Mouse (Mus musculus): ENCODE measurements around the gene Dhcr7. TPM values are rescaled to one million over a fixed set of nuclear protein-coding genes. Genes with fewer than 3 reads are reported as not detected.
A peak's percentile ranks its signal among the peaks of the same experiment; 100 is the strongest.

Gene Dhcr7
- polyA plus RNA-seq, 1 experiment from 2014 or later: 88.8 TPM

GRCm38 (mm10) chr7:143798783-143799182, 24.2 kb upstream of the Dhcr7 start:
- ATAC-seq (replicated peaks; ENCODE audit: low FRiP score) (no peak), DNase-seq (ENCODE audit: low spot score) (no peak)
- no peak overlapping the region for H3K4me2 ChIP-seq (ENCODE audit: low read depth, low read length, severe bottlenecking)
- no peak overlapping the region for H3K9ac ChIP-seq (ENCODE audit: low read length)
- H3K4me1 ChIP-seq (replicated peaks; ENCODE audit: control insufficient read depth, insufficient read depth, low read length): no peaks in the 10 kb centered on the region
- WGBS: 90% methylated on average over 4 of the region's 4 CpGs
- H3K36me3 ChIP-seq (ENCODE audit: control insufficient read depth, insufficient read depth, low read length): no peaks in the 10 kb centered on the region; the same call in none of the 2 replicates
- H3K27me3 ChIP-seq (ENCODE audit: control insufficient read depth, insufficient read depth, low read length): no peaks in the 10 kb centered on the region
- H3K27ac ChIP-seq (ENCODE audit: low read depth, low read length): no peak overlapping the region
- H3K4me3 ChIP-seq (ENCODE audit: low read depth, low read length): no peak overlapping the region
- no peaks in the 10 kb centered on the region for H3K9me3 ChIP-seq (ENCODE audit: control insufficient read depth, low read length)

DNA sequence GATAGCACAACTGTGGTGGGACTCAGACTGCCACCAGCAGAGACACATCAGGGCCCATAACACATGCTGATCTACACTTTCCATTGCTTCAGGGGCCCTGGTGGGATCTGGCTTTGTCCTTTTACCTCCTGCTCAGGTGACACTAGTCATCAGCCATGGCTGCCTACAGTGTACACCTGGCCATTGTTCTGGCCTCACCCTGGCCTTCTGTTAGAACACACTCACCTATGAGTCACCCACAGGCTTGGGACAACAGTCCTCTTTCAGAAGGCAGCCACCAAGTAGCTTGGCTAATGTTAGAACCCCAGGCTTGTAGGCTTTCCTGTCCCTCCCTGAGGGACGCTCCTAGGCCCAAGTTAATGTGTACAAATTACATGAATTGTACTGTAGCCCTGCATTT, 22.2 kb upstream of the Dhcr7 start:
- H3K4me1 ChIP-seq (replicated peaks; ENCODE audit: control insufficient read depth, insufficient read depth, low read length): no peaks in the 10 kb centered on the region
- DNase-seq (ENCODE audit: low spot score) (no peak), ATAC-seq (replicated peaks; ENCODE audit: low FRiP score) (no peak)
- no peak overlapping the region for H3K4me2 ChIP-seq (ENCODE audit: low read depth, low read length, severe bottlenecking)
- no peaks in the 10 kb centered on the region for H3K27me3 ChIP-seq (ENCODE audit: control insufficient read depth, insufficient read depth, low read length)
- H3K9me3 ChIP-seq (ENCODE audit: control insufficient read depth, low read length): no peaks in the 10 kb centered on the region
- H3K9ac ChIP-seq (ENCODE audit: low read length): no peak overlapping the region
- H3K4me3 ChIP-seq (ENCODE audit: low read depth, low read length): no peak overlapping the region
- WGBS: 95% methylated on average over 1 of the region's 1 CpGs
- H3K27ac ChIP-seq (ENCODE audit: low read depth, low read length): no peak overlapping the region
- H3K36me3 ChIP-seq (ENCODE audit: control insufficient read depth, insufficient read depth, low read length): no peaks in the 10 kb centered on the region; the same call in none of the 2 replicates

- Histone ChIP-seq H3K4me1 (replicated peaks; ENCODE audit: control insufficient read depth, insufficient read depth, low read length) (no peaks in the 10 kb centered on the region), H3K4me2 (ENCODE audit: low read depth, low read length, severe bottlenecking) (no peak overlapping the region), H3K36me3 (ENCODE audit: control insufficient read depth, insufficient read depth, low read length) (no peaks in the 10 kb centered on the region; the same call in none of the 2 replicates), H3K4me3 (ENCODE audit: low read depth, low read length) (no peak overlapping the region), H3K27ac (ENCODE audit: low read depth, low read length) (no peak overlapping the region), H3K9me3 (ENCODE audit: control insufficient read depth, low read length) (no peaks in the 10 kb centered on the region), H3K9ac (ENCODE audit: low read length) (no peak overlapping the region), H3K27me3 (ENCODE audit: control insufficient read depth, insufficient read depth, low read length) (no peaks in the 10 kb centered on the region)
- 91% methylated on average over 8 of the region's 8 CpGs for WGBS
- DNase-seq (ENCODE audit: low spot score) (no peak), ATAC-seq (replicated peaks; ENCODE audit: low FRiP score) (no peak)
Measured at GRCm38 (mm10) chr7:143801195-143802065, 21.5 kb upstream of the Dhcr7 start.

GRCm38 (mm10) chr7:143805199-143805624, 17.7 kb upstream of the Dhcr7 start:
- WGBS: 74% methylated on average over 5 of the region's 5 CpGs
- no peak for DNase-seq (ENCODE audit: low spot score)

DNA sequence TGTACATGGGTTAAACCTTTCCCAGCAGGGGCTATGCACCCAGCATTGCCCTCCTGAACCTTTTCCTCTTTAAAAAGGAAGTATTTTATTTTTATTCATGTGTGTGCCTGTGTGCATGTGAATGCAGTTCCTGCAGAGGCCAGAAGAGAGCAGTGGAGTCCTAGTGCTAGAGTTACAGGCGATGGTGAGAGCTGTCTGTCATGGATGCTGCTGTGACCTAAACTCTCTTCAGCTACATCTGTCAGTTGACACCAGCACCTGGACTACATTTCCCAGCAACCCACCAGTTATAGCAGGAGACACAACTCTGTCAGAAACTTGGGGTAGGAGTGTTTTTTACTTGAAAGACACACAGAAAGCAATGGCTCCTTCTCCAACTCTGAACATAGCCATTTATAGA, 14.0 kb upstream of the Dhcr7 start:
- Histone ChIP-seq H3K9me3 (ENCODE audit: control insufficient read depth, low read length) (no peaks in the 10 kb centered on the region), H3K27ac (ENCODE audit: low read depth, low read length) (no peak overlapping the region), H3K4me2 (ENCODE audit: low read depth, low read length, severe bottlenecking) (no peak overlapping the region), H3K4me1 (replicated peaks; ENCODE audit: control insufficient read depth, insufficient read depth, low read length) (no peaks in the 10 kb centered on the region), H3K27me3 (ENCODE audit: control insufficient read depth, insufficient read depth, low read length) (no peaks in the 10 kb centered on the region), H3K9ac (ENCODE audit: low read length) (no peak overlapping the region), H3K36me3 (ENCODE audit: control insufficient read depth, insufficient read depth, low read length) (no peaks in the 10 kb centered on the region; the same call in 1 of the 2 replicates), H3K4me3 (ENCODE audit: low read depth, low read length) (no peak overlapping the region)
- ATAC-seq (replicated peaks; ENCODE audit: low FRiP score) (no peak), DNase-seq (ENCODE audit: low spot score) (no peak)
- WGBS: 56% methylated on average over 1 of the region's 1 CpGs

More at GRCm38 (mm10) chr7:143805199-143805624, 17.7 kb upstream of the Dhcr7 start:
- no peak for ATAC-seq (replicated peaks; ENCODE audit: low FRiP score)
- no peaks in the 10 kb centered on the region for H3K9me3 ChIP-seq (ENCODE audit: control insufficient read depth, low read length)
- H3K4me3 ChIP-seq (ENCODE audit: low read depth, low read length): no peak overlapping the region
- no peak overlapping the region for H3K9ac ChIP-seq (ENCODE audit: low read length)
- H3K27ac ChIP-seq (ENCODE audit: low read depth, low read length): no peak overlapping the region
- H3K36me3 ChIP-seq (ENCODE audit: control insufficient read depth, insufficient read depth, low read length): no peaks in the 10 kb centered on the region; the same call in 1 of the 2 replicates
- no peaks in the 10 kb centered on the region for H3K4me1 ChIP-seq (replicated peaks; ENCODE audit: control insufficient read depth, insufficient read depth, low read length)
- no peaks in the 10 kb centered on the region for H3K27me3 ChIP-seq (ENCODE audit: control insufficient read depth, insufficient read depth, low read length)
- no peak overlapping the region for H3K4me2 ChIP-seq (ENCODE audit: low read depth, low read length, severe bottlenecking)

DNA sequence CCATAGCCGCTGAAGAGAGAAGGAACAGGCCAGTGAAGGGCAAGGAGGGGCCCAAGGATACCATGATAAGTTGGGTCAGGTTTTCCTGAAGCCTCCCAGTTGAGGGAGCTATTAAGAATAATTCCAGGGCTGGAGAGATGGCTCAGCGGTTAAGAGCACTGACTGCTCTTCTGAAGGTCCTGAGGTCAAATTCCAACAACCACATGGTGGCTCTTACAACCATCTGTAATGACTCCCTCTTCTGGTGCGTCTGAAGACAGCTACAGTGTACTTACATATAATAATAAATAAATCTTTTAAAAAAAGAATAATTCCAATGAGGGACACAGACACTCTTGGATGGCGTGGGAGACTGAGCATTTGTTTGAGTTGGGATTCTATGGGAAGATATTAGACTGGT, 3.7 kb upstream of the Dhcr7 start:
- no peaks in the 10 kb centered on the region for H3K36me3 ChIP-seq (ENCODE audit: control insufficient read depth, insufficient read depth, low read length)
- ATAC-seq (replicated peaks; ENCODE audit: low FRiP score): no peak
- H3K4me1 ChIP-seq (replicated peaks; ENCODE audit: control insufficient read depth, insufficient read depth, low read length): no peaks in the 10 kb centered on the region; the same call in 1 of the 2 replicates
- 86% methylated on average over 4 of the region's 4 CpGs for WGBS
- H3K9ac ChIP-seq (ENCODE audit: low read length): no peak overlapping the region
- DNase-seq (ENCODE audit: low spot score): no peak
- H3K27me3 ChIP-seq (ENCODE audit: control insufficient read depth, insufficient read depth, low read length): no peaks in the 10 kb centered on the region
- H3K27ac ChIP-seq (ENCODE audit: low read depth, low read length): no peak overlapping the region
- H3K4me2 ChIP-seq (ENCODE audit: low read depth, low read length, severe bottlenecking): no peak overlapping the region
- H3K4me3 ChIP-seq (ENCODE audit: low read depth, low read length): no peak overlapping the region
- no peaks in the 10 kb centered on the region for H3K9me3 ChIP-seq (ENCODE audit: control insufficient read depth, low read length)

- H3K4me2 ChIP-seq (ENCODE audit: low read depth, low read length, severe bottlenecking): no peak overlapping the region
- no peaks in the 10 kb centered on the region for H3K9me3 ChIP-seq (ENCODE audit: control insufficient read depth, low read length)
- no peaks in the 10 kb centered on the region; the same call in 1 of the 2 replicates for H3K4me1 ChIP-seq (replicated peaks; ENCODE audit: control insufficient read depth, insufficient read depth, low read length)
- WGBS: 92% methylated on average over 2 of the region's 2 CpGs
- no peak overlapping the region for H3K4me3 ChIP-seq (ENCODE audit: low read depth, low read length)
- no peaks in the 10 kb centered on the region for H3K27me3 ChIP-seq (ENCODE audit: control insufficient read depth, insufficient read depth, low read length)
- no peaks in the 10 kb centered on the region for H3K36me3 ChIP-seq (ENCODE audit: control insufficient read depth, insufficient read depth, low read length)
- ATAC-seq (replicated peaks; ENCODE audit: low FRiP score) (no peak), DNase-seq (ENCODE audit: low spot score) (no peak)
- no peak overlapping the region for H3K9ac ChIP-seq (ENCODE audit: low read length)
- H3K27ac ChIP-seq (ENCODE audit: low read depth, low read length): no peak overlapping the region
Measured at GRCm38 (mm10) chr7:143821241-143821640, 1.7 kb upstream of the Dhcr7 start.

DNA sequence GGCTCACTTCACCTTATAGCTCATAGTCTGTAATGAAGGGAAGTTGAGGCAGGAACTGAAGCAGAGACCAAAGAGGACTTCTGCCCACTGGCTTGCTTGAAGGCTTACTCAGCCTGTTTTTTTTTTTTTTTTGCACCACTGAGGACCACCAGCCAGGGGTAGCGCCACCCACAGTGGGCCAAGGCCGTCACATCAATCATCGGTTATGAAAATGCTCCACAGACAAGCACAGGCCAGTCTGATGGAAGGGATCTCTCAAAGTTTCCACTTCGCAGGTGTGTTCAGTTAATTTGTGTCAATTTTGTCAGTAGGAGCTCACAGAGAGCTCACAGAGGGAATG, 291 bp downstream of the Dhcr7 start:
- no peaks in the 10 kb centered on the region for H3K9me3 ChIP-seq (ENCODE audit: control insufficient read depth, low read length)
- no peaks in the 10 kb centered on the region for H3K36me3 ChIP-seq (ENCODE audit: control insufficient read depth, insufficient read depth, low read length)
- 79% methylated on average over 4 of the region's 4 CpGs for WGBS
- no peaks in the 10 kb centered on the region; the same call in 1 of the 2 replicates for H3K4me1 ChIP-seq (replicated peaks; ENCODE audit: control insufficient read depth, insufficient read depth, low read length)
- H3K27me3 ChIP-seq (ENCODE audit: control insufficient read depth, insufficient read depth, low read length): no peaks in the 10 kb centered on the region
- peak overlapping the region; percentile 62; the same call in 1 of the 2 replicates for H3K27ac ChIP-seq (ENCODE audit: low read depth, low read length)
- H3K4me3 ChIP-seq (ENCODE audit: low read depth, low read length): peak overlapping the region; percentile 58
- no peak for DNase-seq (ENCODE audit: low spot score)
- H3K9ac ChIP-seq (ENCODE audit: low read length): peak overlapping the region; percentile 56
- H3K4me2 ChIP-seq (ENCODE audit: low read depth, low read length, severe bottlenecking): peak overlapping the region; percentile 50
- ATAC-seq (replicated peaks; ENCODE audit: low FRiP score): no peak; the same call in 1 of the 2 replicates

- no peak for ATAC-seq (replicated peaks; ENCODE audit: low FRiP score)
- Histone ChIP-seq H3K36me3 (ENCODE audit: control insufficient read depth, insufficient read depth, low read length) (no peaks in the 10 kb centered on the region), H3K4me2 (ENCODE audit: low read depth, low read length, severe bottlenecking) (no peak overlapping the region), H3K27ac (ENCODE audit: low read depth, low read length) (no peak overlapping the region), H3K9ac (ENCODE audit: low read length) (no peak overlapping the region), H3K9me3 (ENCODE audit: control insufficient read depth, low read length) (no peaks in the 10 kb centered on the region), H3K4me3 (ENCODE audit: low read depth, low read length) (no peak overlapping the region), H3K4me1 (replicated peaks; ENCODE audit: control insufficient read depth, insufficient read depth, low read length) (peaks cover 6% of the 10 kb centered on the region), H3K27me3 (ENCODE audit: control insufficient read depth, insufficient read depth, low read length) (no peaks in the 10 kb centered on the region)
- no peak for DNase-seq (ENCODE audit: low spot score)
- 90% methylated on average over 2 of the region's 2 CpGs for WGBS
Measured at GRCm38 (mm10) chr7:143826985-143827384, 4.0 kb downstream of the Dhcr7 start.

Measured in forebrain, embryonic 11.5 days (tissue).